Mouse (Mus musculus) hindbrain, embryonic 15.5 days (tissue): ENCODE data around the gene Ndufb5. TPM values are rescaled to one million over a fixed set of nuclear protein-coding genes. Genes with fewer than 3 reads are reported as not detected.
"Not testable (repeated sequence)": the region's sequence is repeated elsewhere in the genome, so short reads cannot be mapped to it uniquely, and the experiment has no call there.

Experiments used
- ATAC-seq: fragments of 200-750 bp; cut with Nextera tagmentation; 2 replicates; pipeline ENCODE4 v1.8.0; 2017; ENCODE audit warnings: low read depth, moderate number of reproducible peaks, moderate TSS enrichment; ENCODE audit not compliant: low FRiP score
- H3K27ac ChIP-seq: fragments of 300-500 bp; sonication (generic); replicated peaks from 2 replicates; pipeline ENCODE4 v1.5.1; 2015; ENCODE audit warnings: mild to moderate bottlenecking, inconsistent platforms
- H3K27me3 ChIP-seq: fragments of 300-500 bp; sonication (generic); 2 replicates; pipeline ENCODE4 v1.6.1; 2015; ENCODE audit warnings: control low read depth, inconsistent platforms
- H3K36me3 ChIP-seq: fragments of 300-500 bp; sonication (generic); 2 replicates; pipeline ENCODE4 v1.6.1; 2015; ENCODE audit warnings: control low read depth, inconsistent platforms
- H3K4me1 ChIP-seq: fragments of 300-500 bp; sonication (generic); replicated peaks from 2 replicates; pipeline ENCODE4 v1.6.1; 2015; ENCODE audit warnings: control low read depth, inconsistent platforms
- H3K4me2 ChIP-seq: fragments of 300-500 bp; sonication (generic); 2 replicates; pipeline ENCODE4 v1.6.1; 2015; ENCODE audit warnings: moderate library complexity, mild to moderate bottlenecking, inconsistent platforms
- H3K4me3 ChIP-seq: fragments of 300-500 bp; sonication (generic); 2 replicates; pipeline ENCODE4 v1.5.1; 2015; ENCODE audit warnings: mild to moderate bottlenecking, inconsistent platforms
- H3K9ac ChIP-seq: fragments of 300-500 bp; sonication (generic); 2 replicates; pipeline ENCODE4 v1.6.1; 2015; ENCODE audit warnings: inconsistent platforms
- H3K9me3 ChIP-seq: fragments of 300-500 bp; sonication (generic); 2 replicates; pipeline ENCODE4 v1.6.1; 2016; ENCODE audit warnings: control low read depth, inconsistent platforms
- WGBS: fragments of 180-500 bp; shearing (Covaris S2); methylation state at CpG from one replicate; pipeline ENCODE4 v1.1.7; 2015; 5-methylcytosine and 5-hydroxymethylcytosine counted together
- polyA plus RNA-seq: library from polyadenylated mRNA; unstranded; fragments of >200 nt; fragmentation: Nextera tagmentation; extraction: Ambion mirVana; gene quantifications from 2 replicates; pipeline ENCODE4 v1.2.1, GENCODE M21; 2015

The Ndufb5 gene
- polyA plus RNA-seq, 1 experiment from 2014 or later, result 311 TPM

DNA sequence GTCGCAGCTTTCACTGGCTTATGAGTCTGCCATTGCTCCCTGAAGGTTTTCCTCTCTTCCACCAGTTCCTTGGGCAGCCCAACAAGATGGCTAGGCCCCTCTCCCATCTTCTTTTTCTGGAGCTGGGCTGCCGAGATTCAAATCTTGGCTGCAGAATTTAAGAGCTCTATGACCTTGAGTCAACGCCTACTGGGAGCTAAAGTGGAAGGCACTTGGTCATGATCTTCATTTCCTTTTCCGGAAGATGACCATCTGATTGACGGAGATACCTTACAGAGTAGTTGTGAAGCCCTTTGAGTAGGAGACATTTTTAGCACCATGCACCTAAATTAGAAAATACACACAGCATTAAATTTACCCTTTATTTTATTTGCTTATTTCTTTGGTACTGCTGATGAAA is 1.8 kb downstream of the Ndufb5 start:
- Histone ChIP-seq H3K36me3 (peaks cover 10% of the 10 kb centered on the region; the same call in 1 of the 2 replicates), H3K9ac (no peak overlapping the region), H3K27me3 (no peaks in the 10 kb centered on the region), H3K4me2 (no peak overlapping the region), H3K4me3 (peak overlapping the region; percentile 84; the same call in 1 of the 2 replicates), H3K9me3 (no peaks in the 10 kb centered on the region), H3K4me1 (peaks cover 31% of the 10 kb centered on the region), H3K27ac (no peak overlapping the region)
- WGBS, result 88% methylated on average over 5 of the region's 5 CpGs
- ATAC-seq, result no peak

- Histone ChIP-seq H3K9ac (no peak overlapping the region), H3K27me3 (no peaks in the 10 kb centered on the region), H3K27ac (no peak overlapping the region), H3K4me2 (no peak overlapping the region), H3K4me3 (no peak overlapping the region), H3K4me1 (peaks cover 21% of the 10 kb centered on the region), H3K36me3 (peaks cover 25% of the 10 kb centered on the region), H3K9me3 (no peaks in the 10 kb centered on the region)
- WGBS, result 88% methylated on average over 2 of the region's 2 CpGs
- no peak for ATAC-seq
Observed at GRCm38 (mm10) chr3:32742276-32742780, 5.5 kb downstream of the Ndufb5 start.

DNA sequence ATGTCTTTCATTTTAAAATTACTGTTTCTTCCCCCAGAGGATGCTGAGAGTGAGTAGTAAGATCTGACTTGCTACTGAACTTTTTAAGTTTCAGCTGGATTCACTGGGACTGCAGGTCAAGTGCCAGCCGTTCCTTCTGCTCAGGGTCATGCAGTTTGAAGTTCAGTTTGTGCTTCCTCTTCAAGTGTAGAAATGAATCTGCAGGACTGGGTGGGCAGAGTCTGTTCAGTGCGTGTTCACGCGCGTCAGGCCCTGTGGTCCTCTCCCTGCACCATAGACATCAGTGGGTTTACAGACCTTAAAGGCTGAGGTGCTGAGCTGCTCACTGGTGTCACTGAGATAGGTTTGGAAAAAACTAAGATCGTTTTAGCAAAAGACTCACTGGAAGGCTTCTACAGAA is 8.2 kb downstream of the Ndufb5 start:
- no peak for ATAC-seq
- Histone ChIP-seq H3K27ac (no peak overlapping the region), H3K9me3 (no peaks in the 10 kb centered on the region), H3K4me2 (no peak overlapping the region), H3K27me3 (no peaks in the 10 kb centered on the region), H3K4me1 (no peaks in the 10 kb centered on the region), H3K9ac (no peak overlapping the region), H3K36me3 (peaks cover 40% of the 10 kb centered on the region), H3K4me3 (no peak overlapping the region)
- WGBS, result 97% methylated on average over 6 of the region's 6 CpGs

GRCm38 (mm10) chr3:32745426-32745825 is 8.6 kb downstream of the Ndufb5 start:
- H3K36me3 ChIP-seq, result peaks cover 40% of the 10 kb centered on the region
- H3K4me3 ChIP-seq, H3K27ac ChIP-seq, H3K9ac ChIP-seq, H3K4me2 ChIP-seq, H3K27me3 ChIP-seq, H3K4me1 ChIP-seq, H3K9me3 ChIP-seq, ATAC-seq: not testable (repeated sequence)

DNA sequence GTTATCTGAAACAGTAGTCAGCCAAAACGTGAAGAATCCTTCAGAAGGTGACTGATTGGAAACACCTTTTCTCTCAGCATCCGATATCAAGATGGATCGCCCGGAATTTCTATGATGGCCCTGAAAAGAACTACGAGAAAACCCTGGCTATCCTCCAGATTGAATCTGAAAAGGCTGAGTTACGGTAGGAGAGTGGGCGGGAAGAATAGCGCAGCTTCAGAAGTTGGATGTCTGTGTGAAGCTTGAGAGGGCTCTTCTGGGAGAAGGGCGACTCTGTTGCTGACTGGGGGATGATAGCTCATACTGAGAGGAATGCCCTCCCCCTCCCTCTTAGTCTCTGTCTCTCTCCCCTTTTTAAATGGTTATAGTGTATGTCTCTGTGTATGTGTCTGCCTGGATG is 11.6 kb downstream of the Ndufb5 start:
- Histone ChIP-seq H3K4me1 (no peaks in the 10 kb centered on the region), H3K4me2 (no peak overlapping the region), H3K27me3 (no peaks in the 10 kb centered on the region), H3K9me3 (no peaks in the 10 kb centered on the region), H3K4me3 (no peak overlapping the region), H3K27ac (no peak overlapping the region), H3K36me3 (peaks cover 52% of the 10 kb centered on the region), H3K9ac (no peak overlapping the region)
- WGBS, result 89% methylated on average over 9 of the region's 9 CpGs
- ATAC-seq, result no peak

DNA sequence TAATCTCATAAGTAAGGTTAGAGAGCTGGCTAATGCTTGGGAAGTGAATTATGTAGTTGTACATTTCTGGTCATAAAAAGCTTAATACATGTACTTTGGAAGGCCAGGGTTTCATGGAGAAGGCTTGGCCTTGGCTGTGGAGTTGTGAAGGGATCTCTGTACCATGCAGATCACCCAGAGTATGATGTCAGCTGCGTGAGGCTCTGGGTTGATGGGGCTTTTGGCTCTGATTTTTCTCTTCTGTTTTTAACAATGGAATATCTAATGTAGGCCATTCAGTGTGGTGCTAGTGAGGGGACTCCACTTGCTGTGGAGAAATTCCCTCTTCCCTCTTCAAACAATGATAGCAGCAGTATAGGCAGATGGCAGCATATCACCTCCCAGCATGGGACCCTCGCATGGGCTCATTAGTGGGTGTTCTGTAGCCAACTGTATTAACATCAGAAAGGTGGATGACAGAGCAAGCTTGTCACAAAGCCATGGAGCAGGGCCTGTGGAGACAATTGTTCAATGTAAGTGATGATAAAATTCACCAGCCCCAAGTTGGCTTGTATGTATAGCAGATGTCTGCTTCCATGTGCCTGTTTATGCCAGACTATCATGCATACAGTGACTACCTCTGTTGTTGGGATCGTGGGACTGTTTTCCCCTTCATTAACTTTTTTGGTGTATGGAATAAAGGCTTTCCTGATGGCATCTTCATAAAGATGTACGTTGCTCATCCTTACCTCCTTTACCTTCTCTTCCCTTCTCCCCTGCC is 13.2 kb downstream of the Ndufb5 start:
- H3K9ac ChIP-seq, result no peak overlapping the region
- no peak overlapping the region for H3K4me2 ChIP-seq
- H3K27ac ChIP-seq, result no peak overlapping the region; the same call in 1 of the 2 replicates
- no peaks in the 10 kb centered on the region for H3K4me1 ChIP-seq
- peaks cover 58% of the 10 kb centered on the region for H3K36me3 ChIP-seq
- no peaks in the 10 kb centered on the region for H3K9me3 ChIP-seq
- ATAC-seq, result peak; percentile 87
- H3K4me3 ChIP-seq, result no peak overlapping the region
- no peaks in the 10 kb centered on the region for H3K27me3 ChIP-seq
- 79% methylated on average over 4 of the region's 4 CpGs for whole genome bisulfite sequencing

DNA sequence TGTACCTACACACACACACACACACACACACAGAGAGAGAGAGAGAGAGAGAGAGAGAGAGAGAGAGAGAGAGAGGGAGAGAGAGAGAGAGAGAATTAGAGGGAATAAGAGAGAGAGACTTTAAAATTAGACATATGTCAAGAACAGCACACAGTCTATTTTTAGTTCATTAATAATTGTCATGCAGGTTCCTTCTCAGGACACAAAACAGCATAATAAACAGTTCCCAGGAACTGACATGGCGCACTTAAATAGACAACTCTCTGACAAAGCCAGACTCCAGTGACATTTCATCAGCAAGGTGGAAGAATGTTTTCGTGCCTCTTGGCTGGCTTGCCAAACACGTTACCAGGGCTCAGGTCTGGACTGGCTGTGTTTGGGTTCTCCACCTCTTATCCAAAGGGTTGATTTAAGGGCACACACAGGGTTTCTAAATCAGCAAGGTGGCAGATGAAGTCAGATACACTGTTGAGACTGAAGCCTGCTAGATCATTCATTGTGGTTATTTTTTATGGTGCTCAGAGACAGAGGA is 17.7 kb downstream of the Ndufb5 start:
- 89% methylated on average over 3 of the region's 3 CpGs for WGBS

DNA sequence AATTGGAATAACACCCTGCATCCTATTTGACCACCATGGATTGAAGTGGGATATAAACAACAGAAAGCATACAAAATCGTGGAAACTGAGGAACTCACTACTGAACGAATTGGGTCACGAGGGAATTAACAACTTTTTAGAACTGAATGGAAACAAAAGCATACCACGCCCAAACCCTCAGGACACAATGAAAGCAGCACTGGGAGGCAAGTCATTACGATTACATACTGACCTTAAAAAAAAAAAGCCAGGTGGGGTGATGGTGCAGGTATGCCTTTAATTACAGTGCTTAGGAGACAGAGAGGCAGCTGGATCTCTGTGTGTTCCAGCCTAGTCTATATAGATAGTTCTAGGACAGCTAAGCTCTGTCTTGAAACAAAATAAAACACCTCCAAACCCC is 22.4 kb downstream of the Ndufb5 start:
- no peak overlapping the region for H3K4me2 ChIP-seq
- no peak for ATAC-seq
- 67% methylated on average over 5 of the region's 5 CpGs for WGBS
- H3K4me3 ChIP-seq, result no peak overlapping the region
- no peak overlapping the region for H3K27ac ChIP-seq
- H3K9ac ChIP-seq, result no peak overlapping the region
- no peaks in the 10 kb centered on the region for H3K27me3 ChIP-seq
- H3K9me3 ChIP-seq, result no peaks in the 10 kb centered on the region
- H3K36me3 ChIP-seq, result 0 out of 2 replicates have a peak, but pooled peaks cover 8% of the 10 kb centered on the region
- H3K4me1 ChIP-seq, result no peaks in the 10 kb centered on the region

More for the DNA sequence above, 17.7 kb downstream of the Ndufb5 start:
- ATAC-seq, result no peak
- H3K4me3 ChIP-seq, result no peak overlapping the region
- H3K36me3 ChIP-seq, result peaks cover 33% of the 10 kb centered on the region
- no peaks in the 10 kb centered on the region for H3K4me1 ChIP-seq
- H3K9ac ChIP-seq, result no peak overlapping the region
- H3K9me3 ChIP-seq, result no peaks in the 10 kb centered on the region
- H3K27ac ChIP-seq, result no peak overlapping the region
- no peaks in the 10 kb centered on the region for H3K27me3 ChIP-seq
- no peak overlapping the region for H3K4me2 ChIP-seq

- Histone ChIP-seq H3K27ac (no peak overlapping the region), H3K4me2 (no peak overlapping the region), H3K9me3 (no peaks in the 10 kb centered on the region), H3K4me1 (no peaks in the 10 kb centered on the region), H3K36me3 (no peaks in the 10 kb centered on the region), H3K4me3 (no peak overlapping the region), H3K27me3 (no peaks in the 10 kb centered on the region), H3K9ac (no peak overlapping the region)
- ATAC-seq, result no peak
- WGBS, result 55% methylated on average over 8 of the region's 8 CpGs
Observed at GRCm38 (mm10) chr3:32762962-32763361, 26.2 kb downstream of the Ndufb5 start.

DNA sequence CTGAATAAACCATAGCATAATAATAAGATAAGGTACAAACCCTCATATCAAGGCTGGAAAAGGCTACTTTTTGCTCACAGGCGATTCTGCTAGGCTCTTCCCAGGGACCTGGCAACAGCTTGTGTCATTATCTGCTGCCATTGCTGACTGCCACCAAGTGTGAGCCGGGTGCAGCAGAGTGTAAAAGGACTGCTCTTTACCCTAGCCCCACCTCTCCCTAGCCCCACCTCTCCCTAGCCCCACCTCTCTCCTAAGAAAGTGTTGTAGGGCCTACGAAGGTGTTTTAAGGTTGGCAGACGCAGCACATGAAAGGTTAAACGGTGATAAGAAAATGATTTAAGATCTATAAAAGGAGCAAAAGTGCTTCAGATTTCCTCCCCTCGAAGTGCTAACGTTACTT is 27.1 kb downstream of the Ndufb5 start:
- Histone ChIP-seq H3K27ac (no peak overlapping the region), H3K4me2 (no peak overlapping the region), H3K4me1 (no peaks in the 10 kb centered on the region), H3K9me3 (no peaks in the 10 kb centered on the region), H3K9ac (no peak overlapping the region), H3K36me3 (no peaks in the 10 kb centered on the region), H3K27me3 (no peaks in the 10 kb centered on the region), H3K4me3 (no peak overlapping the region)
- no peak for ATAC-seq
- WGBS, result 58% methylated on average over 7 of the region's 7 CpGs

GRCm38 (mm10) chr3:32770781-32771180 is 34.0 kb downstream of the Ndufb5 start:
- Histone ChIP-seq H3K4me3 (no peak overlapping the region), H3K27me3 (no peaks in the 10 kb centered on the region), H3K9ac (no peak overlapping the region), H3K9me3 (no peaks in the 10 kb centered on the region), H3K36me3 (no peaks in the 10 kb centered on the region), H3K4me2 (no peak overlapping the region), H3K4me1 (no peaks in the 10 kb centered on the region), H3K27ac (no peak overlapping the region)
- ATAC-seq, result no peak
- 80% methylated on average over 2 of the region's 2 CpGs for WGBS
